Mouse (Mus musculus) ovary, postnatal 36 days (tissue): ENCODE measurements around the gene Ak5.
"Not testable (repeated sequence)": the region's sequence is repeated elsewhere in the genome, so short reads cannot be mapped to it uniquely, and the experiment has no call there.

Source experiments
- DNase-seq: peaks from one replicate; pipeline ENCODE4 v3.0.0; 2022; ENCODE audit warnings: low spot score, mixed read lengths

The Ak5 gene

GRCm38 (mm10) chr3:152475278-152475669 lies 192.9 kb downstream of the Ak5 start:
- no peak for DNase-seq

- peak; percentile 32 for DNase-seq
Measured at GRCm38 (mm10) chr3:152474582-152475277, 193.4 kb downstream of the Ak5 start.

GRCm38 (mm10) chr3:152472676-152473075 lies 195.5 kb downstream of the Ak5 start:
- DNase-seq, result no peak

GRCm38 (mm10) chr3:152470347-152470746 lies 197.8 kb downstream of the Ak5 start:
- DNase-seq, result no peak

GRCm38 (mm10) chr3:152469423-152470200 lies 198.5 kb downstream of the Ak5 start:
- DNase-seq, result no peak

- no peak for DNase-seq
Measured at GRCm38 (mm10) chr3:152468569-152469041, 199.6 kb downstream of the Ak5 start.

- DNase-seq, result no peak
Measured at GRCm38 (mm10) chr3:152468032-152468431, 200.1 kb downstream of the Ak5 start.

- DNase-seq, result no peak
Measured at GRCm38 (mm10) chr3:152467312-152467711, 200.8 kb downstream of the Ak5 start.

- DNase-seq, result no peak
Measured at GRCm38 (mm10) chr3:152466849-152467248, 201.3 kb downstream of the Ak5 start.

GRCm38 (mm10) chr3:152465338-152465737 lies 202.8 kb downstream of the Ak5 start:
- DNase-seq, result no peak

- no peak for DNase-seq
Measured at GRCm38 (mm10) chr3:152464462-152464861, 203.7 kb downstream of the Ak5 start.

GRCm38 (mm10) chr3:152462900-152463299 lies 205.3 kb downstream of the Ak5 start:
- no peak for DNase-seq

GRCm38 (mm10) chr3:152462038-152462547 lies 206.1 kb downstream of the Ak5 start:
- DNase-seq, result no peak

- no peak for DNase-seq
Measured at GRCm38 (mm10) chr3:152460802-152461201, 207.4 kb downstream of the Ak5 start.

GRCm38 (mm10) chr3:152458875-152459274 lies 209.3 kb downstream of the Ak5 start:
- not testable (repeated sequence) for DNase-seq

GRCm38 (mm10) chr3:152457308-152458035 lies 210.7 kb downstream of the Ak5 start:
- DNase-seq, result no peak

- no peak for DNase-seq
Measured at GRCm38 (mm10) chr3:152453163-152453562, 215.0 kb downstream of the Ak5 start.

- no peak for DNase-seq
Measured at GRCm38 (mm10) chr3:152446966-152447365, 221.2 kb downstream of the Ak5 start.

- DNase-seq, result no peak
Measured at GRCm38 (mm10) chr3:152444114-152444513, 224.0 kb downstream of the Ak5 start.

- DNase-seq, result no peak
Measured at GRCm38 (mm10) chr3:152442795-152443194, 225.4 kb downstream of the Ak5 start.

- DNase-seq, result no peak
Measured at GRCm38 (mm10) chr3:152438068-152438467, 230.1 kb downstream of the Ak5 start.

GRCm38 (mm10) chr3:152435590-152435989 lies 232.6 kb downstream of the Ak5 start:
- DNase-seq, result no peak
